ENCODE assay signal across 8 mouse cellular contexts in genomic region chr12:86659447-86659968, GRCm38 (mm10). TPM values are rescaled to one million over a fixed set of nuclear protein-coding genes. Genes with fewer than 3 reads are reported as not detected.
DNase-seq lines count a peak whose midpoint lies in the region; ATAC-seq lines count a peak whose summit lies in the region.

No protein-coding gene starts in this region.

- H3K27ac ChIP-seq in embryonic facial prominence, embryonic 15.5 days (replicated peaks), result peak overlapping the region; percentile 28; the same call in 1 of the 2 replicates
- H3K27ac ChIP-seq in stomach, embryonic 16.5 days (ENCODE audit: low read length), result peak overlapping the region; percentile 19; the same call in 1 of the 2 replicates

- intact Hi-C loops in left cerebral cortex, postnatal 4 days (cut with DNase I), result no loop called here
- intact Hi-C loops in left cerebral cortex, postnatal 36 days (cut with DNase I), result no loop called here

- no peak overlapping the region for H3K4me3 ChIP-seq in embryonic facial prominence, embryonic 15.5 days (replicated peaks)
- no peak overlapping the region for H3K4me3 ChIP-seq in stomach, embryonic 16.5 days (replicated peaks; ENCODE audit: low read length)

- H3K9ac ChIP-seq in embryonic facial prominence, embryonic 15.5 days, result no peak overlapping the region
- no peak overlapping the region for H3K9ac ChIP-seq in stomach, embryonic 16.5 days (ENCODE audit: low read length)

- H3K27me3 ChIP-seq in embryonic facial prominence, embryonic 15.5 days, result no peaks in the 10 kb centered on the region
- no peaks in the 10 kb centered on the region for H3K27me3 ChIP-seq in stomach, embryonic 16.5 days (ENCODE audit: control insufficient read depth, insufficient read depth, low read length)

- H3K4me2 ChIP-seq in embryonic facial prominence, embryonic 15.5 days (replicated peaks), result no peak overlapping the region
- no peak overlapping the region for H3K4me2 ChIP-seq in stomach, embryonic 16.5 days (ENCODE audit: low read depth, low read length)

- peak; percentile 66 to 77 for DNase-seq in left cerebral cortex, adult 18-20 months (ENCODE audit: low spot score in 2 of 2)
- DNase-seq in left cerebral cortex, postnatal 4 days, result no peak
- DNase-seq in left cerebral cortex, postnatal 36 days (ENCODE audit: low spot score in 2 of 2), result peak; percentile 67 to 71
- no peak for DNase-seq in adrenal gland, adult (ENCODE audit: inconsistent age in 2 of 2, low spot score in 1 of 2)
- no peak for DNase-seq in urinary bladder, postnatal 4 days (ENCODE audit: low spot score in 2 of 2)
- DNase-seq in adrenal gland, postnatal 4 days (ENCODE audit: low spot score in 2 of 2), result no peak

- H3K36me3 ChIP-seq in embryonic facial prominence, embryonic 15.5 days, result no peaks in the 10 kb centered on the region
- no peaks in the 10 kb centered on the region for H3K36me3 ChIP-seq in stomach, embryonic 16.5 days (ENCODE audit: control insufficient read depth, insufficient read depth, low read length)

- ATAC-seq in embryonic facial prominence, embryonic 15.5 days (ENCODE audit: insufficient number of reproducible peaks, low FRiP score, low TSS enrichment, low read depth), result no peak
- no peak for ATAC-seq in stomach, embryonic 16.5 days (ENCODE audit: insufficient read depth, low FRiP score)

- H3K4me1 ChIP-seq in embryonic facial prominence, embryonic 15.5 days, result peaks cover 5% of the 10 kb centered on the region; the same call in 1 of the 2 replicates
- H3K4me1 ChIP-seq in stomach, embryonic 16.5 days (ENCODE audit: control insufficient read depth, insufficient read depth, low read length), result no peaks in the 10 kb centered on the region

- no peaks in the 10 kb centered on the region for H3K9me3 ChIP-seq in embryonic facial prominence, embryonic 15.5 days (replicated peaks)
- H3K9me3 ChIP-seq in stomach, embryonic 16.5 days (replicated peaks; ENCODE audit: control insufficient read depth, low read length), result no peaks in the 10 kb centered on the region

- WGBS in embryonic facial prominence, embryonic 15.5 days, result 38% methylated on average over 6 of the region's 6 CpGs
- 27% methylated on average over 6 of the region's 6 CpGs for WGBS in stomach, embryonic 16.5 days

RNA-seq across cellular contexts. Expression of gene Vash1, which starts 19.0 kb away (rescaled TPM):
- total RNA-seq in left cerebral cortex, adult 18-20 months (2021), result 10 to 100 TPM; 29.8 to 35.4 TPM
- 100 to 1,000 TPM; 148 to 152 TPM for total RNA-seq in left cerebral cortex, postnatal 4 days (2021)
- 12.3 and 14.1 TPM in 2 replicates for polyA plus RNA-seq in embryonic facial prominence, embryonic 15.5 days (2015; fragmentation: Nextera tagmentation; extraction: Ambion mirVana)
- 10 to 100 TPM; 38.9 to 43.5 TPM for total RNA-seq in left cerebral cortex, postnatal 36 days (2021)
- 5.2 and 6.8 TPM in 2 replicates for polyA plus RNA-seq in stomach, embryonic 16.5 days (2015; fragmentation: Nextera tagmentation; extraction: Ambion mirVana)
- 10 to 100 TPM; 22.0 to 24.4 TPM for total RNA-seq in adrenal gland, postnatal 4 days (2021)

Comparison
In these comparisons a context has a peak if more than half of its experiments do, and no peak if none do; other contexts are left out.
1. DNase-seq: peak in left cerebral cortex, adult 18-20 months (2 of 2) and left cerebral cortex, postnatal 36 days (2 of 2); none in left cerebral cortex, postnatal 4 days (single experiment), adrenal gland, adult (0 of 2), urinary bladder, postnatal 4 days (0 of 2) and adrenal gland, postnatal 4 days (0 of 2).